Mouse (Mus musculus) bone marrow, adult 2 months (tissue): ENCODE data around the gene Taf1c. TPM values are rescaled to one million over a fixed set of nuclear protein-coding genes. Genes with fewer than 3 reads are reported as not detected.

Experiments used
- H3K27ac ChIP-seq: fragments of 200-500 bp; 2 replicates; pipeline ENCODE4 v1.5.1; 2012; ENCODE audit warnings: low read depth, mild to moderate bottlenecking, control low read depth, inconsistent platforms, low read length; ENCODE audit not compliant: control insufficient read depth, poor library complexity, insufficient read depth
- H3K4me1 ChIP-seq: fragments of 200-500 bp; 2 replicates; pipeline ENCODE4 v1.6.1; 2011; ENCODE audit warnings: low read length; ENCODE audit not compliant: control insufficient read depth, insufficient read depth
- H3K4me3 ChIP-seq: fragments of 200-500 bp; replicated peaks from 2 replicates; pipeline ENCODE3; 2011; ENCODE audit warnings: mild to moderate bottlenecking, low read depth, low read length, control low read depth; ENCODE audit not compliant: control insufficient read depth
- CTCF ChIP-seq: fragments of 200-500 bp; IDR thresholded peaks from 2 replicates; pipeline ENCODE4 v1.5.1; 2011; ENCODE audit warnings: low read length, control low read depth; ENCODE audit not compliant: control insufficient read depth, insufficient read depth
- POLR2A ChIP-seq: fragments of 200-500 bp; IDR thresholded peaks from 2 replicates; pipeline ENCODE4 v1.6.1; 2011; ENCODE audit warnings: low read depth, mild to moderate bottlenecking, control low read depth, low read length, borderline replicate concordance; ENCODE audit not compliant: control insufficient read depth
- WGBS: fragments of 180-500 bp; shearing (Covaris S2); methylation state at CpG from one replicate; pipeline ENCODE4 v1.1.7; 2018; 5-methylcytosine and 5-hydroxymethylcytosine counted together
- polyA plus RNA-seq: library from polyadenylated mRNA; stranded (reverse); fragments of >200 nt; gene quantifications from 2 replicates; pipeline ENCODE4 v1.2.4, GENCODE M21; 2011; ENCODE audit warnings: low replicate concordance; ENCODE audit not compliant: missing spikeins, insufficient read depth, insufficient read length

The Taf1c gene
- polyA plus RNA-seq, 1 experiment: 17.6 TPM

- Histone ChIP-seq H3K4me1 (no peaks in the 10 kb centered on the region; the same call in 1 of the 2 replicates), H3K4me3 (no peak overlapping the region), H3K27ac (no peak overlapping the region)
- TF ChIP-seq POLR2A (no peak), CTCF (no peak)
- 71% methylated on average over 10 of the region's 10 CpGs for WGBS
Observed at GRCm38 (mm10) chr8:119627613-119628359, 22.8 kb upstream of the Taf1c start.

- WGBS: 70% methylated on average over 7 of the region's 7 CpGs
- no peak overlapping the region for H3K27ac ChIP-seq
- TF ChIP-seq CTCF (no peak), POLR2A (no peak)
- H3K4me1 ChIP-seq: no peaks in the 10 kb centered on the region; the same call in 1 of the 2 replicates
- no peak overlapping the region for H3K4me3 ChIP-seq
Observed at GRCm38 (mm10) chr8:119627199-119627598, 22.2 kb upstream of the Taf1c start.

- TF ChIP-seq CTCF: no peak
- TF ChIP-seq POLR2A: no peak
- H3K27ac ChIP-seq: no peak overlapping the region
- H3K4me1 ChIP-seq: no peaks in the 10 kb centered on the region; the same call in 1 of the 2 replicates
- 87% methylated on average over 22 of the region's 22 CpGs for WGBS
- no peak overlapping the region for H3K4me3 ChIP-seq
Observed at GRCm38 (mm10) chr8:119625788-119626187, 20.8 kb upstream of the Taf1c start.

- WGBS: 86% methylated on average over 7 of the region's 7 CpGs
- H3K4me1 ChIP-seq: no peaks in the 10 kb centered on the region; the same call in 1 of the 2 replicates
- H3K27ac ChIP-seq: no peak overlapping the region
- TF ChIP-seq CTCF (no peak), POLR2A (no peak)
- no peak overlapping the region for H3K4me3 ChIP-seq
Observed at GRCm38 (mm10) chr8:119624916-119625315, 19.9 kb upstream of the Taf1c start.

GRCm38 (mm10) chr8:119623744-119624143 lies 18.7 kb upstream of the Taf1c start:
- H3K4me3 ChIP-seq: no peak overlapping the region
- H3K27ac ChIP-seq: no peak overlapping the region
- H3K4me1 ChIP-seq: no peaks in the 10 kb centered on the region; the same call in 1 of the 2 replicates
- WGBS: 64% methylated on average over 1 of the region's 1 CpGs
- no peak for TF ChIP-seq POLR2A

GRCm38 (mm10) chr8:119623061-119623460 lies 18.0 kb upstream of the Taf1c start:
- WGBS: 80% methylated on average over 8 of the region's 8 CpGs
- no peak overlapping the region for H3K27ac ChIP-seq
- no peak overlapping the region for H3K4me3 ChIP-seq
- TF ChIP-seq CTCF: no peak
- TF ChIP-seq POLR2A: no peak
- H3K4me1 ChIP-seq: no peaks in the 10 kb centered on the region

GRCm38 (mm10) chr8:119622555-119622954 lies 17.5 kb upstream of the Taf1c start:
- H3K4me3 ChIP-seq: no peak overlapping the region
- WGBS: 57% methylated on average over 4 of the region's 4 CpGs
- no peaks in the 10 kb centered on the region for H3K4me1 ChIP-seq
- no peak for TF ChIP-seq CTCF
- no peak for TF ChIP-seq POLR2A
- H3K27ac ChIP-seq: no peak overlapping the region

- no peak overlapping the region for H3K27ac ChIP-seq
- H3K4me1 ChIP-seq: no peaks in the 10 kb centered on the region
- H3K4me3 ChIP-seq: no peak overlapping the region
- WGBS: 80% methylated on average over 14 of the region's 14 CpGs
- no peak for TF ChIP-seq CTCF
- no peak for TF ChIP-seq POLR2A
Observed at GRCm38 (mm10) chr8:119620848-119621465, 15.9 kb upstream of the Taf1c start.
